Mouse (Mus musculus): ENCODE results near the gene Mospd2. TPM values are rescaled to one million over a fixed set of nuclear protein-coding genes. Genes with fewer than 3 reads are reported as not detected.

Gene Mospd2
- polyA plus RNA-seq, 1 experiment from 2014 or later = 15.8 TPM

DNA sequence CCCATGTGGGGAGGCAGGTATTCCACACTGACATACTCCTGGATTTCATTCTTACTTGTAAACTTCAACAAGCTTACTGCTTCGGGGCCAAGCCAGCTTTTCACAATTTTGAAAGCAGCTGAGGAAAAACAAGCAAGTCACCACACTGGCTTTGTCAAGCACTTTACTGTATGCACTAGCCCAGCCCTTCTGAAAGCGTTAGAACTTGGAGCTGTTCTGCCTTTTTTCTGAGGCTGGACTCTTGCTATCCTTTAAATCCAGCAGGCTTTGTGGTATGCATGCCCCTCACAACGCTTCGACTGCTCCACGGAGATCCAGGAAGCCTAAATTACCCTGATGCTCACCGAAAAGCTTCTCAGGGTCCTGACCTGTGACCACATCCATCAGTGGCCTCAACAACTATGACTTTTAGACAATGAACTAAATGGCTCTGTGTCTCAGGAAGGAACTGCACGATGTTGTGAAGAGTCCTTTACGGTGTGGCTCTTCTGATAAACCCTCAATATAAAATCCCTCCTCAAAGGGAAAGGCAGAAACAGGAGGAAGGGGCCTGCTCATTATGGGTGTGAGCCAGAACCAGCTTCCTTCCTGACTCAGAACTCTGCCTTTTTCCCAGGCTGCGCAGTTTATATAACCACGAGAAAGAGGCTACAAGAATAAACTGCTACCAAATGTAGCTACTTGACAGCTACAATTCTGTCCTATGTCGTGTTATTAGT is 28.2 kb downstream of the Mospd2 start:
- ATAC-seq (replicated peaks; ENCODE audit: insufficient number of reproducible peaks, low FRiP score, low TSS enrichment, low read depth) = no peak
- H3K9ac ChIP-seq (replicated peaks; ENCODE audit: low read length) = no peak overlapping the region
- 61% methylated on average over 11 of the region's 11 CpGs for WGBS

DNA sequence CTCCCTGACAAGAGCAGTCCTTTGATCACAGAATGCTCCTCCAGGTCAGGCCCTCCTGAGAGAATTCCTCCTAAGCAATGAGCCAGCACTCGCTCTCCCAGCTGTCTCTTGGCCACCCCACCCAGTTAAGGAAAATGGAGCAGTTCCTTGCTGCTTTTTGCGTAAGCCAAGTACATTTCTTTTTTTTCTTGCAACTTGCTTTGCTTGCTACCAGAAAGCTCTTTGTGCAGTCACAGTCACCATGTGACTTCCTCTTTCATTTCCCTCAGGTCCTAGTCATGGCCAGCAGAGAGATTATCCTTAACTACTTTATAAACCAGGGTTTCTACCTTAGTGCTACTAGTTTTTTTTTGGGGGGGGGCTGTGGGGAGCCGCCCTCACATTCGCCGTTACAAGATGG is 38.6 kb downstream of the Mospd2 start:
- 94% methylated on average over 5 of the region's 5 CpGs for WGBS
- H3K27ac ChIP-seq (replicated peaks; ENCODE audit: low read depth, low read length) = no peak overlapping the region
- H3K9ac ChIP-seq (replicated peaks; ENCODE audit: low read length) = no peak overlapping the region
- H3K27me3 ChIP-seq (ENCODE audit: control insufficient read depth, insufficient read depth, low read length) = no peaks in the 10 kb centered on the region
- no peak overlapping the region for H3K4me2 ChIP-seq (ENCODE audit: low read depth, low read length)
- no peaks in the 10 kb centered on the region for H3K9me3 ChIP-seq (replicated peaks; ENCODE audit: control insufficient read depth, low read length)
- H3K4me3 ChIP-seq (ENCODE audit: low read depth, low read length) = no peak overlapping the region
- DNase-seq (ENCODE audit: low spot score) = no peak
- no peaks in the 10 kb centered on the region for H3K4me1 ChIP-seq (ENCODE audit: control insufficient read depth, insufficient read depth, low read length)
- ATAC-seq (replicated peaks; ENCODE audit: insufficient number of reproducible peaks, low FRiP score, low TSS enrichment, low read depth) = no peak
- no peaks in the 10 kb centered on the region for H3K36me3 ChIP-seq (replicated peaks; ENCODE audit: control insufficient read depth, insufficient read depth, low read depth, low read length)

More for the DNA sequence above, 28.2 kb downstream of the Mospd2 start:
- no peak for DNase-seq (ENCODE audit: low spot score)
- Histone ChIP-seq H3K27ac (replicated peaks; ENCODE audit: low read depth, low read length) (no peak overlapping the region), H3K27me3 (ENCODE audit: control insufficient read depth, insufficient read depth, low read length) (no peaks in the 10 kb centered on the region), H3K4me3 (ENCODE audit: low read depth, low read length) (no peak overlapping the region), H3K36me3 (replicated peaks; ENCODE audit: control insufficient read depth, insufficient read depth, low read depth, low read length) (no peaks in the 10 kb centered on the region), H3K9me3 (replicated peaks; ENCODE audit: control insufficient read depth, low read length) (no peaks in the 10 kb centered on the region), H3K4me2 (ENCODE audit: low read depth, low read length) (no peak overlapping the region), H3K4me1 (ENCODE audit: control insufficient read depth, insufficient read depth, low read length) (no peaks in the 10 kb centered on the region)

DNA sequence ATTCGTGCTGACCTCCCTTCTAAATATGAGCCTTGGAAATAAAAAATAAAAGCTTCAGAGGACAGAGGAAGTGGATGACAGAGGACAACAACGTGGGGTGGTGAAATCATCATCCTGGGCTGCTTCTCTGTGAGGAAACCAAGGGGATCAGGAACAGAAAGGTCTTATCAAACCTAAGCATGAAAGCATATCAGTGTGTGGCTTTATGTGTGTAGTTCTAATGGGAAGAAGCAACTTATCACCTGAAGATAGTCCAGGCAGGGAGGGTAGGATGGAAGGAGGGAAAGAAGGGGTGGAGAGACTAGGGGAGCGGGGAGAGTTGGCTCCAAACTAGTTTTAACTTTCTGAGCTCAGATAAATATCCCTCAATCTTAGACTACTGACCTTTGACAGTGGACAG is 67.2 kb downstream of the Mospd2 start:
- no peak for ATAC-seq (replicated peaks; ENCODE audit: insufficient number of reproducible peaks, low FRiP score, low TSS enrichment, low read depth)
- no peak for DNase-seq (ENCODE audit: low spot score)
- no peaks in the 10 kb centered on the region for H3K27me3 ChIP-seq (ENCODE audit: control insufficient read depth, insufficient read depth, low read length)
- no peak overlapping the region for H3K4me2 ChIP-seq (ENCODE audit: low read depth, low read length)
- no peak overlapping the region for H3K4me3 ChIP-seq (ENCODE audit: low read depth, low read length)
- H3K4me1 ChIP-seq (ENCODE audit: control insufficient read depth, insufficient read depth, low read length) = no peaks in the 10 kb centered on the region
- WGBS = 59% methylated on average over 3 of the region's 3 CpGs
- no peak overlapping the region for H3K27ac ChIP-seq (replicated peaks; ENCODE audit: low read depth, low read length)
- no peaks in the 10 kb centered on the region for H3K36me3 ChIP-seq (replicated peaks; ENCODE audit: control insufficient read depth, insufficient read depth, low read depth, low read length)
- H3K9me3 ChIP-seq (replicated peaks; ENCODE audit: control insufficient read depth, low read length) = no peaks in the 10 kb centered on the region
- H3K9ac ChIP-seq (replicated peaks; ENCODE audit: low read length) = no peak overlapping the region

- no peaks in the 10 kb centered on the region for H3K4me1 ChIP-seq (ENCODE audit: control insufficient read depth, insufficient read depth, low read length)
- H3K9me3 ChIP-seq (replicated peaks; ENCODE audit: control insufficient read depth, low read length) = no peaks in the 10 kb centered on the region
- WGBS = 73% methylated on average over 4 of the region's 4 CpGs
- no peaks in the 10 kb centered on the region for H3K27me3 ChIP-seq (ENCODE audit: control insufficient read depth, insufficient read depth, low read length)
- no peak overlapping the region for H3K9ac ChIP-seq (replicated peaks; ENCODE audit: low read length)
- H3K4me2 ChIP-seq (ENCODE audit: low read depth, low read length) = no peak overlapping the region
- DNase-seq (ENCODE audit: low spot score) = no peak
- no peak for ATAC-seq (replicated peaks; ENCODE audit: insufficient number of reproducible peaks, low FRiP score, low TSS enrichment, low read depth)
- H3K36me3 ChIP-seq (replicated peaks; ENCODE audit: control insufficient read depth, insufficient read depth, low read depth, low read length) = no peaks in the 10 kb centered on the region
- no peak overlapping the region for H3K27ac ChIP-seq (replicated peaks; ENCODE audit: low read depth, low read length)
- H3K4me3 ChIP-seq (ENCODE audit: low read depth, low read length) = no peak overlapping the region
These were observed 68.0 kb downstream of the Mospd2 start for GRCm38 (mm10) chrX:164912186-164912585.

DNA sequence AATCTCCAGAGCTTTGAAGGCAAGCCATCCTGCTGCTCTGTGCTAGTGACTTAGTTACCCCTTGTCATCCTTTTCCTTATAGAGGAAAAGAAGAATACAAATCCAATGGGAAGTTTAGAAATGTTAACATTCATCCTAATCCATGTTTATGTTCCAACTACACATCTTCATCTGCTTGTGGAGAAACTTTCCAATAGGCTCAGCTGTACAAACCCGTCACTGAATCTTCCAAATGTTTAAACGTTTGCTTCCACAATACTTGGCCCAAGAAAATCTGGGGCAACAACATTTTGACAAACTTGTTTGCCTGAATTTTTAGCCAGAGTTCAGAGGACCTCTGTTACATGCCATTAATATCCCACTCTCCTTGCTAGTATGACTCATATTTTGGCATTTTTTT is 78.3 kb downstream of the Mospd2 start:
- H3K4me3 ChIP-seq (ENCODE audit: low read depth, low read length) = no peak overlapping the region
- H3K27ac ChIP-seq (replicated peaks; ENCODE audit: low read depth, low read length) = no peak overlapping the region
- no peaks in the 10 kb centered on the region for H3K9me3 ChIP-seq (replicated peaks; ENCODE audit: control insufficient read depth, low read length)
- H3K36me3 ChIP-seq (replicated peaks; ENCODE audit: control insufficient read depth, insufficient read depth, low read depth, low read length) = no peaks in the 10 kb centered on the region
- H3K4me1 ChIP-seq (ENCODE audit: control insufficient read depth, insufficient read depth, low read length) = no peaks in the 10 kb centered on the region
- H3K9ac ChIP-seq (replicated peaks; ENCODE audit: low read length) = no peak overlapping the region
- H3K4me2 ChIP-seq (ENCODE audit: low read depth, low read length) = no peak overlapping the region
- ATAC-seq (replicated peaks; ENCODE audit: insufficient number of reproducible peaks, low FRiP score, low TSS enrichment, low read depth) (no peak), DNase-seq (ENCODE audit: low spot score) (no peak)
- no peaks in the 10 kb centered on the region for H3K27me3 ChIP-seq (ENCODE audit: control insufficient read depth, insufficient read depth, low read length)
- 79% methylated on average over 2 of the region's 2 CpGs for WGBS

DNA sequence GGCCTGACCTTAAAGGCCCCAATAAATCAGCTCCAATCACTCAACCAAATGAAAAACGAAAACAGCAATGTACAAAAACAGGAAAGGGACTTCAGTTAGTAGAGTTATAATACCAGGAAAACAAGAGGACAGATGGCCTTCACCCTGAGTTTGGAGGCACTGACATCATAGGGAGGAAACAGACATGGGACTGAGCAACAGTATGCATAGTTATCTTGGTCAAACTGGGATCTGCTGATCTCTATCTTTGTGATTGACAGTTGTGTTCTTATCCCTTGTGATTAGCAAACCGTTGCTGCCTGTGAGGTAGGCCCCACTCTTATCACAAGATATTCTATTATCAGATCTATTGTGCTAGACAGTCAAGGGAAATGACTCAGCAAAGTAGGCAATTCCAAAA is 80.4 kb downstream of the Mospd2 start:
- Histone ChIP-seq H3K4me1 (ENCODE audit: control insufficient read depth, insufficient read depth, low read length) (no peaks in the 10 kb centered on the region), H3K27me3 (ENCODE audit: control insufficient read depth, insufficient read depth, low read length) (no peaks in the 10 kb centered on the region), H3K4me2 (ENCODE audit: low read depth, low read length) (no peak overlapping the region), H3K27ac (replicated peaks; ENCODE audit: low read depth, low read length) (no peak overlapping the region), H3K9ac (replicated peaks; ENCODE audit: low read length) (no peak overlapping the region), H3K9me3 (replicated peaks; ENCODE audit: control insufficient read depth, low read length) (no peaks in the 10 kb centered on the region), H3K4me3 (ENCODE audit: low read depth, low read length) (no peak overlapping the region), H3K36me3 (replicated peaks; ENCODE audit: control insufficient read depth, insufficient read depth, low read depth, low read length) (no peaks in the 10 kb centered on the region)
- DNase-seq (ENCODE audit: low spot score) (no peak), ATAC-seq (replicated peaks; ENCODE audit: insufficient number of reproducible peaks, low FRiP score, low TSS enrichment, low read depth) (no peak)
- 53% methylated on average over 2 of the region's 2 CpGs for WGBS

DNA sequence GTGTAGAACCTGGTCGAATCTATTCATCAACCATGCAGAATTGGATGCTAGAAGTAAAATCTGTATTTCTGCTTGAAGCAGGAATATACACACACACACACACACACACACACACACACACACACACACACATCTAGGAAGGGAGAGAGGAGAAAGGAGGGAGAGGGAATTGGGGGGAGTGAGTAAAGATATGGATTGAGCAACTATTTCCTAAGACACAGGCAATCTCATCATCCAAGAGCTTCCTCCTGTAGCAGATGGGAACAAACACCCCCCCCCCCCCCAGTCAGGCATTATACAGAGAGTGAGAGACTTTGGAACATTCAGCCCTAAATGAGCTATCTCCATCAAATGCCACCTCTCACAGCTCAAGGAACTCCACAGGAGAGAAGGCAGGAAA is 93.9 kb downstream of the Mospd2 start:
- H3K27me3 ChIP-seq (ENCODE audit: control insufficient read depth, insufficient read depth, low read length) = no peaks in the 10 kb centered on the region
- no peak overlapping the region for H3K4me2 ChIP-seq (ENCODE audit: low read depth, low read length)
- no peak overlapping the region for H3K9ac ChIP-seq (replicated peaks; ENCODE audit: low read length)
- DNase-seq (ENCODE audit: low spot score) (no peak), ATAC-seq (replicated peaks; ENCODE audit: insufficient number of reproducible peaks, low FRiP score, low TSS enrichment, low read depth) (no peak)
- H3K36me3 ChIP-seq (replicated peaks; ENCODE audit: control insufficient read depth, insufficient read depth, low read depth, low read length) = no peaks in the 10 kb centered on the region
- H3K4me1 ChIP-seq (ENCODE audit: control insufficient read depth, insufficient read depth, low read length) = no peaks in the 10 kb centered on the region
- no peaks in the 10 kb centered on the region for H3K9me3 ChIP-seq (replicated peaks; ENCODE audit: control insufficient read depth, low read length)
- H3K4me3 ChIP-seq (ENCODE audit: low read depth, low read length) = no peak overlapping the region
- H3K27ac ChIP-seq (replicated peaks; ENCODE audit: low read depth, low read length) = no peak overlapping the region
- 83% methylated on average over 1 of the region's 1 CpGs for WGBS

All from embryonic facial prominence, embryonic 11.5 days (tissue).